Mouse (Mus musculus): Measurements from ENCODE around the gene Hspa13. TPM values are rescaled to one million over a fixed set of nuclear protein-coding genes. Genes with fewer than 3 reads are reported as not detected.
A peak's percentile ranks its signal among the peaks of the same experiment; 100 is the strongest.

The Hspa13 gene
- polyA plus RNA-seq, 1 experiment, result 3.7 TPM

GRCm38 (mm10) chr16:75748926-75749325 lies 18.0 kb downstream of the Hspa13 start:
- TF ChIP-seq CTCF (IDR thresholded peaks at IDR 0.05; ENCODE audit: borderline replicate concordance, control insufficient read depth, extremely low read depth, insufficient read depth, low read length, poor library complexity), result no peak
- no peak for TF ChIP-seq POLR2A (IDR thresholded peaks at IDR 0.05; ENCODE audit: control insufficient read depth, extremely low read depth, insufficient read depth, low read length, poor library complexity)
- no peaks in the 10 kb centered on the region for H3K27me3 ChIP-seq (ENCODE audit: control insufficient read depth, insufficient read depth, low read length)
- H3K4me1 ChIP-seq (replicated peaks; ENCODE audit: control insufficient read depth, insufficient read depth, low read length), result no peaks in the 10 kb centered on the region
- WGBS, result 96% methylated on average over 1 of the region's 1 CpGs
- no peak overlapping the region for H3K4me3 ChIP-seq (ENCODE audit: control insufficient read depth, insufficient read depth, low read length)
- H3K27ac ChIP-seq (ENCODE audit: control insufficient read depth, insufficient read depth, low read length), result no peak overlapping the region
- no peak for DNase-seq
- H3K36me3 ChIP-seq (ENCODE audit: control insufficient read depth, insufficient read depth, low read length), result no peaks in the 10 kb centered on the region

GRCm38 (mm10) chr16:75744014-75744413 lies 22.9 kb downstream of the Hspa13 start:
- no peak for DNase-seq
- no peaks in the 10 kb centered on the region for H3K4me1 ChIP-seq (replicated peaks; ENCODE audit: control insufficient read depth, insufficient read depth, low read length)
- 84% methylated on average over 3 of the region's 3 CpGs for WGBS
- no peaks in the 10 kb centered on the region for H3K27me3 ChIP-seq (ENCODE audit: control insufficient read depth, insufficient read depth, low read length)
- H3K36me3 ChIP-seq (ENCODE audit: control insufficient read depth, insufficient read depth, low read length), result no peaks in the 10 kb centered on the region
- no peak overlapping the region for H3K27ac ChIP-seq (ENCODE audit: control insufficient read depth, insufficient read depth, low read length)
- H3K4me3 ChIP-seq (ENCODE audit: control insufficient read depth, insufficient read depth, low read length), result no peak overlapping the region
- no peak for TF ChIP-seq CTCF (IDR thresholded peaks at IDR 0.05; ENCODE audit: borderline replicate concordance, control insufficient read depth, extremely low read depth, insufficient read depth, low read length, poor library complexity)
- no peak for TF ChIP-seq POLR2A (IDR thresholded peaks at IDR 0.05; ENCODE audit: control insufficient read depth, extremely low read depth, insufficient read depth, low read length, poor library complexity)

GRCm38 (mm10) chr16:75717405-75718173 lies 49.3 kb downstream of the Hspa13 start:
- 61% methylated on average over 2 of the region's 2 CpGs for WGBS
- H3K4me3 ChIP-seq (ENCODE audit: control insufficient read depth, insufficient read depth, low read length), result no peak overlapping the region
- no peak overlapping the region for H3K27ac ChIP-seq (ENCODE audit: control insufficient read depth, insufficient read depth, low read length)
- H3K27me3 ChIP-seq (ENCODE audit: control insufficient read depth, insufficient read depth, low read length), result no peaks in the 10 kb centered on the region
- H3K36me3 ChIP-seq (ENCODE audit: control insufficient read depth, insufficient read depth, low read length), result no peaks in the 10 kb centered on the region
- TF ChIP-seq CTCF (IDR thresholded peaks at IDR 0.05; ENCODE audit: borderline replicate concordance, control insufficient read depth, extremely low read depth, insufficient read depth, low read length, poor library complexity) (no peak), POLR2A (IDR thresholded peaks at IDR 0.05; ENCODE audit: control insufficient read depth, extremely low read depth, insufficient read depth, low read length, poor library complexity) (no peak)
- H3K4me1 ChIP-seq (replicated peaks; ENCODE audit: control insufficient read depth, insufficient read depth, low read length), result no peaks in the 10 kb centered on the region; the same call in 1 of the 2 replicates
- no peak for DNase-seq

- no peaks in the 10 kb centered on the region for H3K36me3 ChIP-seq (ENCODE audit: control insufficient read depth, insufficient read depth, low read length)
- H3K4me1 ChIP-seq (replicated peaks; ENCODE audit: control insufficient read depth, insufficient read depth, low read length), result no peaks in the 10 kb centered on the region
- no peak overlapping the region for H3K4me3 ChIP-seq (ENCODE audit: control insufficient read depth, insufficient read depth, low read length)
- no peak overlapping the region for H3K27ac ChIP-seq (ENCODE audit: control insufficient read depth, insufficient read depth, low read length)
- no peaks in the 10 kb centered on the region for H3K27me3 ChIP-seq (ENCODE audit: control insufficient read depth, insufficient read depth, low read length)
- TF ChIP-seq POLR2A (IDR thresholded peaks at IDR 0.05; ENCODE audit: control insufficient read depth, extremely low read depth, insufficient read depth, low read length, poor library complexity), result no peak
- no peak for TF ChIP-seq CTCF (IDR thresholded peaks at IDR 0.05; ENCODE audit: borderline replicate concordance, control insufficient read depth, extremely low read depth, insufficient read depth, low read length, poor library complexity)
- peak; percentile 49 for DNase-seq
- 7% methylated on average over 2 of the region's 2 CpGs for WGBS
Observed at GRCm38 (mm10) chr16:75696176-75696575, 70.7 kb downstream of the Hspa13 start.

Other genes starting within 250 kb of the Hspa13 start
- gene Lipi, start 181.0 kb downstream of the Hspa13 start, polyA plus RNA-seq (2012; rRNA removed), result not detected in 2 replicates
- 0.13 TPM in 1 of 2 replicates, not detected in the other for gene Rbm11, start 174.3 kb downstream of the Hspa13 start, polyA plus RNA-seq (2012; rRNA removed)